Mouse (Mus musculus) adrenal gland, adult (tissue): ENCODE data around the gene Fgf10.

Experiments used
- DNase-seq, 2 experiments: peaks; one replicate each; pipeline ENCODE4 v3.0.0; 2022 to 2023; ENCODE audit warnings: low spot score in 1 of 2; ENCODE audit not compliant: inconsistent age in 2 of 2

Gene Fgf10

GRCm38 (mm10) chr13:118716265-118716664 lies 46.7 kb downstream of the Fgf10 start:
- no peak for DNase-seq

- no peak for DNase-seq
Measured at GRCm38 (mm10) chr13:118716726-118717125, 47.1 kb downstream of the Fgf10 start.

- no peak for DNase-seq
Measured at GRCm38 (mm10) chr13:118718396-118718795, 48.8 kb downstream of the Fgf10 start.

GRCm38 (mm10) chr13:118721668-118722067 lies 52.1 kb downstream of the Fgf10 start:
- no peak for DNase-seq

GRCm38 (mm10) chr13:118731850-118732552 lies 62.4 kb downstream of the Fgf10 start:
- no peak for DNase-seq

GRCm38 (mm10) chr13:118739854-118740411 lies 70.3 kb downstream of the Fgf10 start:
- DNase-seq: no peak

GRCm38 (mm10) chr13:118742788-118743187 lies 73.2 kb downstream of the Fgf10 start:
- no peak for DNase-seq

GRCm38 (mm10) chr13:118744806-118745205 lies 75.2 kb downstream of the Fgf10 start:
- DNase-seq: no peak

GRCm38 (mm10) chr13:118746427-118746826 lies 76.8 kb downstream of the Fgf10 start:
- DNase-seq: no peak

GRCm38 (mm10) chr13:118754024-118754423 lies 84.4 kb downstream of the Fgf10 start:
- no peak for DNase-seq

- DNase-seq: no peak
Measured at GRCm38 (mm10) chr13:118759021-118759420, 89.4 kb downstream of the Fgf10 start.

- DNase-seq: no peak
Measured at GRCm38 (mm10) chr13:118762982-118763381, 93.4 kb downstream of the Fgf10 start.

- no peak for DNase-seq
Measured at GRCm38 (mm10) chr13:118772188-118772587, 102.6 kb downstream of the Fgf10 start.

GRCm38 (mm10) chr13:118775148-118775547 lies 105.6 kb downstream of the Fgf10 start:
- no peak for DNase-seq

- no peak for DNase-seq
Measured at GRCm38 (mm10) chr13:118779161-118779560, 109.6 kb downstream of the Fgf10 start.

GRCm38 (mm10) chr13:118791753-118792152 lies 122.2 kb downstream of the Fgf10 start:
- DNase-seq: no peak

GRCm38 (mm10) chr13:118792198-118792597 lies 122.6 kb downstream of the Fgf10 start:
- DNase-seq: no peak

- no peak for DNase-seq
Measured at GRCm38 (mm10) chr13:118800176-118800575, 130.6 kb downstream of the Fgf10 start.

GRCm38 (mm10) chr13:118806662-118807061 lies 137.1 kb downstream of the Fgf10 start:
- DNase-seq: no peak

- DNase-seq: no peak
Measured at GRCm38 (mm10) chr13:118819785-118820184, 150.2 kb downstream of the Fgf10 start.

GRCm38 (mm10) chr13:118823113-118823512 lies 153.5 kb downstream of the Fgf10 start:
- DNase-seq: no peak

- no peak for DNase-seq
Measured at GRCm38 (mm10) chr13:118825102-118825501, 155.5 kb downstream of the Fgf10 start.
